Mouse (Mus musculus) brain, adult 10 weeks (tissue): Measurements from ENCODE around the gene Zc2hc1c. TPM values are rescaled to one million over a fixed set of nuclear protein-coding genes. Genes with fewer than 3 reads are reported as not detected.

Experiments used
- polyA plus RNA-seq: library from polyadenylated mRNA; stranded (reverse); fragments of 350-450 nt; fragmentation: Illumina TruSeq; extraction: RNeasy Lipid Tissue Mini Kit (QIAGEN cat#74804); gene quantifications from one replicate; pipeline ENCODE4 v1.2.3, GENCODE M21; 2015; ENCODE audit warnings: low read depth, low replicate concordance

Gene Zc2hc1c
- polyA plus RNA-seq = 1.7 TPM

GRCm38 (mm10) chr12:85288486-85289156 lies at the start of gene Zc2hc1c:
Gene Zc2hc1c, plus strand, starts transcription at chr12:85288591.

GRCm38 (mm10) chr12:85270319-85270718 lies 18.1 kb upstream of the Zc2hc1c start, which contains the start of gene Mlh3:
Gene Mlh3, minus strand, starts transcription at chr12:85270599.

DNA sequence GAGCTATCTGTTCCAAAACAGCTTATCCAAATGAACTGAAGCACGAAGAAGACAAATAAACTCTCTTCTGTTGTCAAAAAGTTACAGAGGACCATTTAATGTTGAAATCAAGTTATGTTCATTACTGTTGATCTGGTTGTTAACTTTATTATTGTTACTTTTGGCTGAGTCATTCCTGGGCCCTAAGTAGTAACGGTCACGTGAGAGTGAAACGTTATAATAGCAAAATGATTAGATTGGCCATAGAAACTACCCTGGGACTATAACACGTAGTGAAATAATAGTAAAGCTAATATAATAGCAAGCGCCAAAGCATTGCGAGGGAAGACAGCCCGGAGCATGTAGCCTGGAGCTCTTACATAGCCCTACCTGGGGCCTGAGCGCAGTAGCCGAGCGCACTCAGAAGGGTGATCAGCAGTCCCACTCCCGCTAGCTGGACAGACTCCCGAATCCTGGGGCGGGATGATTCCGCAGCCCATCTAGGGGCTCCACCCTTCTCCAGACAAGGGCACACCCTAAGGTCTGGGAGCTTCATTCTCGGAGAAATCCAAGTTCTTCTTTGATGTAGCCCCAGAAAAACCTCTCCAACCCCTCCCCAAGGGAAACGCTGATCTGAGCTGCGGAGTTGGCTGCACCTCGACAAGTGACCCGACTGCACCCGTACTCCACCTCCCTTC lies 444 bp upstream of the Zc2hc1c start, which contains the start of gene Acyp1:
TSS of gene Acyp1 (minus strand) at position 630 of the 677 bp plus-strand sequence.

DNA sequence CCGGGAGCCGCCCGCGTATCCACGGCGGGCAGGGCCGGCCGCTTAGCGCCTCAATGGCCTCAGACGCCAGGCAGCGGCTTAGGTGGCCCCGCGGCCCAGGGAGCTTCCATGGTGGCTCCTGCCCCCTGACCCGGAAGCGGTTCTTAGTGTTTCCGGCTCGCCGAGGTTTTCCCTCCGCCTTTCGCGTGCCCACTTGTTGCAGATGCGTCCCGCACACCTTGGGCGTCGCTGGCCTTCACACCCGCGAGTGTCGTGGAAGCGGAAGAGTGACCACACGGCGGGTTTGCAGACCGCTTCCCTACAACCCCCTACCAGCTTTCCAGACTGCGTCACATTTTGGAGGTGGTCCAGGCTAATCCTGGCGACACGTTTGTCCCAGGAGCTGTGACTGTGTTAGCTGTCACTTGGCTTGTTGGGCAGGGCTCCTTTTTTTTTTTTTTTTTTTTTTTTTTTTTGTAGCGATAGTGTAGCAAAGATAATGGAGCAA lies 50.9 kb downstream of the Zc2hc1c start, which contains the start of gene Nek9:
TSS of gene Nek9 (minus strand) at position 120 of the 487 bp plus-strand sequence.

Other genes with a start within 250 kb of the Zc2hc1c start
- gene Prox2, start 177.8 kb upstream of the Zc2hc1c start, polyA plus RNA-seq = 1.4 TPM
- 147 TPM for gene Dlst, start 177.8 kb upstream of the Zc2hc1c start, polyA plus RNA-seq
- gene Rps6kl1, start 137.3 kb upstream of the Zc2hc1c start, polyA plus RNA-seq = 24.5 TPM
- 4.8 TPM for gene Pgf, start 110.8 kb upstream of the Zc2hc1c start, polyA plus RNA-seq
- 64.8 TPM for gene Eif2b2, start 69.1 kb upstream of the Zc2hc1c start, polyA plus RNA-seq
- 16.3 TPM for gene Mlh3, start 18.0 kb upstream of the Zc2hc1c start, polyA plus RNA-seq
- 77.3 TPM for gene Acyp1, start 153 bp upstream of the Zc2hc1c start, polyA plus RNA-seq
- 28.4 TPM for gene Nek9, start 50.8 kb downstream of the Zc2hc1c start, polyA plus RNA-seq
- 179 TPM for gene Tmed10, start 86.3 kb downstream of the Zc2hc1c start, polyA plus RNA-seq
- 36.1 TPM for gene Fos, start 185.3 kb downstream of the Zc2hc1c start, polyA plus RNA-seq